Mouse (Mus musculus) left cerebral cortex, adult 9 months (tissue): ENCODE results near the gene Cep350.

Experiments
- DNase-seq, 2 experiments: peaks; one replicate each; pipeline ENCODE4 v3.0.0; 2022; ENCODE audit warnings: low spot score in 2 of 2

Gene Cep350

GRCm38 (mm10) chr1:155809706-155810442, 163.2 kb downstream of the Cep350 start:
- DNase-seq = no peak

- no peak for DNase-seq
Measured at GRCm38 (mm10) chr1:155808261-155808660, 164.8 kb downstream of the Cep350 start.

GRCm38 (mm10) chr1:155805607-155806006, 167.4 kb downstream of the Cep350 start:
- DNase-seq = no peak

- DNase-seq = no peak
Measured at GRCm38 (mm10) chr1:155801014-155801991, 171.8 kb downstream of the Cep350 start.

GRCm38 (mm10) chr1:155798000-155798399, 175.1 kb downstream of the Cep350 start:
- no peak for DNase-seq

- DNase-seq = no peak
Measured at GRCm38 (mm10) chr1:155797425-155797824, 175.6 kb downstream of the Cep350 start.

GRCm38 (mm10) chr1:155796757-155797405, 176.2 kb downstream of the Cep350 start:
- DNase-seq = no peak

GRCm38 (mm10) chr1:155795791-155796233, 177.2 kb downstream of the Cep350 start:
- no peak for DNase-seq
